Mouse (Mus musculus): ENCODE results near the gene Fxyd1.

GRCm38 (mm10) chr7:31060621-31061010 is 3.6 kb upstream of the Fxyd1 start:
- no peak for TF ChIP-seq GATA1 (IDR thresholded peaks at IDR 0.05; ENCODE audit: low read length)
- TF ChIP-seq TAL1 (IDR thresholded peaks at IDR 0.05; ENCODE audit: low read length): no peak
